Mouse (Mus musculus): ENCODE measurements at regions not wholly inside any gene's neighbourhood (a gene's known extent, or its start where the extent isn't known, plus 50 kb on each side); places are given as distances from the start of the nearest gene placed in this dataset.
"Not testable (repeated sequence)": the region's sequence is repeated elsewhere in the genome, so short reads cannot be mapped to it uniquely, and the experiment has no call there.

GRCm38 (mm10) chr7:77200903-77201302 is 971.2 kb downstream of the Agbl1 start:
- DNase-seq (ENCODE audit: low read depth, low spot score) = not testable (repeated sequence)

GRCm38 (mm10) chr7:77205604-77206003 is 975.9 kb downstream of the Agbl1 start:
- DNase-seq (ENCODE audit: low read depth, low spot score) = peak; percentile 7

- DNase-seq (ENCODE audit: low read depth, low spot score) = peak; percentile 34
Measured at GRCm38 (mm10) chr7:77249391-77249790, 1019.7 kb downstream of the Agbl1 start.

DNA sequence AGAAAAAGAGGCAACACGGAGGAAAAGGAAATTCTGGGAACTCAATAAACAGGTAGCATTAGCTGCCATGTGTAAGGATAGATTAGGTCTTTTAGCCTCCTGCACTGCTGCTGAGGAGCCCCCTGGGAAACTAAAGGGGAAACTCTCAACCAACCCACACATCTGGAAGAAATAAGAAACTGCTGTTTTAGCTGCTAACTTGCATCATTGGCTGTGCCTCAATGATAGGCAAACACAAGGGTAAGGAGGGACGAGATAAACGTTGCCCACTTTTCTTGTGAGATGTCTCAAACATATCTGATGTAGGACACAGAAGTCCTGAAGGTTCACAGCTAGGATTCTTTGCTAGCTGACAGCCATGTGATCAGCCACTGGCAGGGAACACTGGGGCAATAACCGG is 1058.0 kb downstream of the Agbl1 start:
- no peak for DNase-seq (ENCODE audit: low read depth, low spot score)

GRCm38 (mm10) chr7:77294984-77295642 is 1065.4 kb downstream of the Agbl1 start:
- peak; percentile 6 for DNase-seq (ENCODE audit: low read depth, low spot score)

DNA sequence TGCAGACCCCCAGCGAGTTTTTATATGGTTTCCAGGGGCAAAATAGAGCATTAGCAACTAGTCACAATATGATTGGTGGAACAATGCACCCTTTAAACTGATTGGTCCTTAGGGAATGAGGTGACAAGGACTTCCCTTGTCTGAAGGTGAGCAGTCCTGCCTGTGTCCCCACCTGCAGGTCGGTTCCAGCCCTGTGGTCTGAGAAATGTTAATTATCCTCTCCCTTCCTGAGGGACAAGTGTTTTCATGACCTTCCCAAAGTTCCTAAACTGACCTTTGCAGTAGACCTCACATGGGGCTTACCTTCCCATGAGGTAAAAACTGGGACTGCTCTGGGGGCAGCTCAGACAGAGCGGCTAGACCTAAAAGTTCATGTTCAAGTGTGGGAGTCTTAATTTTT is 1073.5 kb downstream of the Agbl1 start:
- DNase-seq (ENCODE audit: low read depth, low spot score) = no peak

GRCm38 (mm10) chr7:77303935-77304334 is 1074.2 kb downstream of the Agbl1 start:
- DNase-seq (ENCODE audit: low read depth, low spot score) = peak; percentile 9

DNA sequence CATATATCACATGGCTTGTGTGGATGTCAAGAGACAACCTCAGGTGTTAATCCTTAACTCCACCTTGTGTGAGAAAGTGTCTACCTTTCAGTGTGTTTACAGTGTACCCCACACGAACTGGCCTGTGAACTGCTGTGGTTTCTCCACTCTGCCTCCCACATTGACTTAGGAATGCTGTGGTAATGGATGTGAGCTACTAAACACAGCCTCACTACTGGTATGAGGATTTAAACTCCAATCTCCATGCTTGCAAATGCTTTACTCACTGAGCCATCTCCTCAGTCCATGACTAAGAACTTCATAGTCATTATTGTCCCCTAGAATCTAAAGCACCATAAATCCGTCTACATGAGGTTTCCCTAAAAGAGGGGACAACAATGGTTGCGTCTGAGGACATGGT is 1075.8 kb downstream of the Agbl1 start:
- DNase-seq (ENCODE audit: low read depth, low spot score) = no peak

DNA sequence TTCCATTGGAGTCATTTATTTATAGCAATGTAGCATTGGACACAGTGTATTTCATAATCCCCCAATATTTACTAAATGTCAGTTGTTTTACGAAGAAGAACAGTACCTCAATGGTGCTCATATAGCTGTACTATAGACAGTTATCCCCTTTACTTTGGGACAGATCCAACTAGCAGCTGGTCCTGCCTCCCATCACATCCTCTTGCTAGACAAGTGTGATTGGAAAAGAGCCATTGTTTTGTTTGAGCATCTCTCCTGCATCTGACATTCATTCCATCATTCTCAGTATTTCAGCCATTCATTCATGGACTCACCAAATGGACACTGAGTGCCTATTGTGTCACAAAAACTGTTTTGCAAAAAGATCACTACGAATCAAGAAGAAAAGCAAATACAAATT is 1082.0 kb downstream of the Agbl1 start:
- DNase-seq (ENCODE audit: low read depth, low spot score) = peak; percentile 4

GRCm38 (mm10) chr7:77325140-77325539 is 1095.5 kb downstream of the Agbl1 start:
- no peak for DNase-seq (ENCODE audit: low read depth, low spot score)

GRCm38 (mm10) chr7:77326836-77327235 is 1097.1 kb downstream of the Agbl1 start:
- no peak for DNase-seq (ENCODE audit: low read depth, low spot score)

DNA sequence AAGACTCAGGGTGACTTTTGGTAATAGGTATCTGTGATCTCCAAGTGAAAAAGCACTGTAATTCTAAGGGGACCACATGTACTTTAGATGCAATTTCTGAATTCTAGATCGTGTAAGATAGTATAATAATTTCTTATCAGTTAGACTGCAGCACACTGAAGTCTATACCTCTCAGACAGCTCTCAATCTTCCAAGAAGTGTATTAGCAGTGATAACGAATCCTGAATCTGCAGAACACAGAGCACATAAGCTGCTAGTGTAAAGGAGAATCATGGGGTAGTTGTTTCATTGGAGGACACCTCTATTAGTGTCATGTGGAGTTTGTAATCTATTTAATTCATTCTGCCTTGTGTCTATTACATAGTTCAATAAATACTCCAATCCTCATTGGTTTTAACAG is 1097.8 kb downstream of the Agbl1 start:
- no peak for DNase-seq (ENCODE audit: low read depth, low spot score)

DNA sequence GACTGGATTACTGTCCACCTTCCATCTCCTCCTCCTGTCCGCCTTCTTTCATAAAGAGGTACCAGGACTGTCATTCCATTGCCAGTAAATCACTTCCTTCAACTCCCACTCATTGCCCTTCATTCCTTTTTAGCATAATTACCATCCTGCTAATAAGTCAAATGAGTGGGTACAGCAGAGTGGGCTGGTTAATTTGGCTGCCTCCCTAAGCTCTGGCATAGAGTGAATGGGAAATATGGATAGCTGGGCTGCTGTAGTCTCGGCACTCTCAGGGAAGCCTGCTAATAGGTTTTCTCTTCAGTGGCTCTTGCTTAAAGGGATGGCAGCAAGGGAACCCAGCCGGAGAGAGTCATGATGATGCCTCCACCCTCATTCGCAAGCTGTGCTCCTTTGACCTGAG is 1108.9 kb downstream of the Agbl1 start:
- DNase-seq (ENCODE audit: low read depth, low spot score) = peak; percentile 74
